Mouse (Mus musculus) adrenal gland, postnatal 25 days (tissue): ENCODE results near the gene Ocrl. TPM values are rescaled to one million over a fixed set of nuclear protein-coding genes. Genes with fewer than 3 reads are reported as not detected.

Source experiments
- DNase-seq: peaks from one replicate; pipeline ENCODE4 v3.0.0; 2021; ENCODE audit warnings: mixed read lengths
- total RNA-seq: library from RNA; stranded (reverse); gene quantifications from 2 replicates; pipeline ENCODE4 v1.2.3, GENCODE M21; 2021

The Ocrl gene
- total RNA-seq, 1 experiment from 2014 or later, result 64.2 TPM

DNA sequence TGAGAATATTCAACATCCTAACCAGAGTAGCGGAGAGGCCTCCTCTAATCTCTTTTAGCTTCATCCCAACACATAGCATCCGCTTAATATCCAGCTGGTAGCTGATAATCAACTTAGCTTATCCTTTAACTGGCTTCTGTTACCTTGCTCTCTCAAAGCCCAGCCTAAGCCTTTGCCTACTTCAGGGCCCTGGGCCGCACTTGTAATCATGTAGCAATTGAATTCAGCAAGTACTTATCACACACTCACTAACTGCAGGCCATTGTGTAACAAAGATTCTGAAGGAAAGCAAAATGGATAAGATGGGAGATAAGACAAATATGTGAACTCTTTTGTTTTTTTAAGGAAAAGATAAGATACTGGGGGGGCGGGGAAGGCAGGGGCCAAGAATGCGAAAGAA is 64.9 kb downstream of the Ocrl start:
- DNase-seq, result no peak

DNA sequence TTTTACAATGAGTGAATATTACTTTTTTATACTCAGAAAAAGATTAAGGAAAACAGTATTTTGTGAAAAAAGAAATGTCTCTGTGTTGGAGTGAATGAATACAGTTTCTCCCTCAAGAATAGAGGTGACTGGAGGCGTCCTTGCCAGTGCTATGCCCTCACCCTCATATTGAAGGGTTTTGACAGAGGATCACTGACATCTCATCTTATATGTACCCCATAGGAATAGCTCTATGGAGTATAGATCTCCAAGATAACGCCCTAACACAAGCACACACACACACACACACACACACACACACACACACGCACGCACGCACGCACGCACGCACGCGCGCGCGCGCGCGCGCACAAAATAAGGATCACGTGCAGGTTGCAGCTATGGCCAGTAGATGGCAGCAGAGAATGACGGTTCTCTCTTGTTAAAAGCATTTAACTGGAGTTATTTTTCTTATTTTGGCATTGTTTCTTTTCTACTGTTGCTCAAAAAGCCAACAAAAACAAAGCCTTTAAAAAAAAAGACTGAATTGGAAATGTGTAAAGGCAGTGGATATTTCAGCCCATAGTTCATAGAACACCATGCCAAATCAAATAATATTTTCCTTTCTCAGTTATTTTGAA is 72.9 kb downstream of the Ocrl start:
- DNase-seq, result peak; percentile 50

DNA sequence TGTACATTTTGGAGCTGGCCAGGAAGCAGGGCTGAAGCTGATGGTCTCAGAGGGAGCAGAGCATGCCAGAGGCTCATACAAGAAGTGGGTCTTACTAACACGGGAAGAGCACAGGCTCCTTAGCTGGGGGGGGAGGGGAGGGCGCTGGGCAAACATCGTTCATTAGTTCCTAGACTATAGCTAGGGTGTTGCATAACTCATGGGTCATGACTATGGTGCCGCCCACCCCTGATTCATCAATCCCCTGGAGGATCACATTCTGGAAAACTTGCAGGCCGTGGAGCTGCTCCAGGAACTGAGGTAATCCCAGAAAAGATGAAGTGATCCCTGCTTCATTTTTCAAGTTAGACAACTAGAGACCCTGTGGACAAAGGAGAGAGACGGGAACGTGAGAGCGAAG is 75.8 kb downstream of the Ocrl start:
- no peak for DNase-seq

DNA sequence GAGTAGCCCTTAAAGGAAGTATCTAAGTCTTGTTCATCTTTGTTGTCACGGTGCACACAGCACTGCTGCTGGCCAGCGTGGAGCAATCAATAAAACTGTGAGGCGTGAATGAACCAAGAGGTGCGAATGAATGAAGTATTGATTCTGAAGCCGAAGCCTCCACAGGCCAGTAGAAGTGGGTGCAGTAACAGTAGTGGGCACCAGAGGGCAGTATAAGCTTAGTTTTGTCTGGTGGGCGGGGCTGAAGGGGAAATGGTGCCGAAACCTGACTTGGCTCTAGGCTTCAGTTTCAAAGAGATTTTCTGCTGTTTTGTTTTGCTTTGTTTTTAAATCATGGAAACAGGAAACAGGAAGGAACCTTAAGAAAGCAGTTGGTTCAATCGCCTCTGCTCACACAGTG is 80.4 kb downstream of the Ocrl start:
- peak; percentile 66 for DNase-seq

DNA sequence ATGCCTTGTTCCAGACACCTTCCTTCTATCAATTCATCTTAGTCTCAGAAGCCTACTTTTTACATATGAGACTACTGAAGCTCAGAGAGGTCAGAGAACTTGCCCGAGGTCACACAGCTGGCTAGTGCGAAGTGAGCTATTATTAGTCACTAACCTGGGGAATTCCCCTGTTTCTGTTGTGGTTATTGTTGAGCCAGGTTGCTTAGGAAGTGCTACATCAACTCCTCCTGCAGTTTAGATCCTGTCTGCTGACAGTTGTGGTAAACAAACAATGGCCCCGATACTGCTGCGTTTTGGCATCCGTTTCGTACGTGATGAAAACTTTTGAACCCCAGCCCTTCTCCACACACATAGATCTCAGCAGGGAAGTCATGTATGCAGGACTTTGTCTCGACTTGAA is 86.2 kb downstream of the Ocrl start:
- no peak for DNase-seq

DNA sequence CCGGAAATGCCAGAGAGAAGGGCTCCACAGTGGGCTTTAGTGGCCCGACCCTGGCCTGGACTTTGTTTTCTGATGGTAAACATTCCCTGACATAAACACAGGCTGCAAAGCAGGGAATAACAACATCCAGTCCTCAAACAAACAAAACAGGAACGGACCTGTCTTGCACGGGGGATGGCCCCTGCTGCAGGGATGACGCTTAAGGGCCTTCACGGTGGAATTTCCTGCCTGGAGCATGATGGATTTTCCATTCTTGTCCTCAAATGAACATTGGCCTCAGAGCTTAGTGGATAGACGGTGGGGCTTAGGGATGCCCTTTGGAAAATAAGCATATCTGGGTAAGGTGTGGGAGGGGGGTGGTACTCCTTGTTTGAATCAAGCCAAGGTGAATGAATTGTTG is 89.0 kb downstream of the Ocrl start:
- DNase-seq, result no peak

DNA sequence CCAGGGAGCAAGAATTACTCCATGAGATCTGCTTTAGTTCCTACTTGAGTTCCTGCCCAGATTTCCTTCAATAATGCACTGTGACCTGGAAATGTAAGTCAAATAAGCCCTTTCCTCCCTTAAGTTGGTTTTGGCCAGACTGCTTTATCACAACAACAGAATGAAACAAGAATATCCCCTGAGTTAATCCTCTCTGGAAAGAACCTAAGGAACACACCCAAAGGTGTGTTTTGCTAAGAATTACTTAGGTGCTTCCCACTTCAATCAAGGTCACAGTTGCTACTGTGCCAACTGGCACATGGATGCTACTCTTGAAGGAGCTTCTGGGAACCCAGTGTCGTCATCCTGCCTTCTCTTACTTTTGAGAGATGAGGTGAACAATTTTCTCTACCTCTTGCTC is 92.6 kb downstream of the Ocrl start:
- DNase-seq, result no peak

DNA sequence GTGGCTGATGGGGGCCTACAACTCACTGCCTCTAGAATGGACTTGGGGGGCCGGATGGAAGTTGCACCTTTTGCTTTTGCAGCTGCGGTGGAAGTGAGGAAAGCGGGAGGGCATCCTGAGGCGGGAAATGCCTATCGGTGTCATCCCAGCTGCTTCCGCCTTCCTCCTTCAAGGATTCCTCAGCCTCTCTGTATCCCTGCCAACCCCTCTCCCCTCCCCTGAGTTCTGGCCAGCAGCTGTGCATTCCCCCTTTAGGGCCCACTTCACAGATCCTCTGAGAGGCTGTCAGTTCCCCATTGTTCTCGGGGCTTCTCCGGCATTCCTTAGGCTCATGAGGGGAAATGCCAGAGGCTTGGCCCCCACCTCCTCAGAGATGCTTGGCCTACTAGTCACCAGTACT is 93.9 kb downstream of the Ocrl start:
- DNase-seq, result no peak

DNA sequence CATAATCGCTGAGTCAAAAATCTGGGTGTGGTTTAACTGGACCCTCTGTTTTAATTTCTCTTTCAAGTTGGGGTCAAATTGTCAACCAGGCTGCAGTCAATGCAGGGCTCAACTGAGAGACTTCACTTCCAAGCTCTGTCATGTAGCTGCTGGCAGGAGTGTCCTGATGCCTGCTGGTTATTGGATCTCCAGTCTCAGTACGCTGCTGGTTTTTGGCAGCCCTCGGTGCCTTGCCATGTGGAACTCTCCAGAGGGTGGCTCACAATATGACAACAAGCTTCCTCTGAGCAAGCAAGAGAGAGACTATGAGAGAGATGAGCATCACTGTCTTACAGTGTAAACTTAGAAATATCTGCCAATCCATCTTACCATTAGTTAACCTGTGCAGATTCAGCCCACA is 99.5 kb downstream of the Ocrl start:
- DNase-seq, result no peak

Other genes starting within 250 kb of the Ocrl start
- gene Smarca1, start 19.4 kb upstream of the Ocrl start, total RNA-seq, result 24.7 and 35.9 TPM in 2 replicates
- gene Apln, start 122.5 kb downstream of the Ocrl start, total RNA-seq, result 2.6 and 2.7 TPM in 2 replicates
- 0.76 and 1.3 TPM in 2 replicates for gene Xpnpep2, start 196.3 kb downstream of the Ocrl start, total RNA-seq
- gene Sash3, start 234.0 kb downstream of the Ocrl start, total RNA-seq, result 0.43 and 0.82 TPM in 2 replicates